Mouse (Mus musculus): ENCODE measurements around the gene Spire2.
"Not testable (repeated sequence)": the region's sequence is repeated elsewhere in the genome, so short reads cannot be mapped to it uniquely, and the experiment has no call there.

Gene Spire2

DNA sequence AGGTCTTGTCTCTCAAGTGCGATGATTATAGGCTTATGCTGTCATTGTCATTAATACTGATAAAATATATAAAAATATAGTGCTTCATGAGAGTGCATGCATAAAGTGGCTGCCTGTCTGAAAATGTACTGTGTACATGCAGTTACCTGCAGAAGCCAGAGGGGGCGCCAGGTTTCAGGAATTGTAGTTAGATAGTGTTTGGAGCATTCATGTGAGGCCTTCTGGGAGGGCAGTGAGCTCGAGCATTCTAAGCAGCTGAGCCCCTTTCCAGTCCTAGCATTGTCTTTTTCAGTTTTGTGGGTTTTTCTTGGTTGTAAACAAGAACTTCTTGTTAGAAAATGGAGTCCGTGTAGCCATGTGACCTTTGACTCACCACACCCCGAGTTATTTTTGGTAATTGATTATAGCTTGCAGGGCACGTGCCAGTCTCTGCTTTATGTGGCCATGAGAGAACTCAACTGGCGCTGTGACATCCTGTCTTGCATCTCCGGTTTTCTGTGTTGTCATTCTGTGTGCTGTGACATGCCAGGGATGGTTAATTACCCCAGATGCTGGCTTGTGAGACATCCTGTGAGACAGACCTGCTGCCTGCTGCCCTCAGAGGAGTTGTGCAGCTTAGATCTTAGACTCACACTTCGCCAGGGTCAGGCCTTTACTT is 52.5 kb downstream of the Spire2 start:
- no peak for DNase-seq (ENCODE audit: low spot score)

DNA sequence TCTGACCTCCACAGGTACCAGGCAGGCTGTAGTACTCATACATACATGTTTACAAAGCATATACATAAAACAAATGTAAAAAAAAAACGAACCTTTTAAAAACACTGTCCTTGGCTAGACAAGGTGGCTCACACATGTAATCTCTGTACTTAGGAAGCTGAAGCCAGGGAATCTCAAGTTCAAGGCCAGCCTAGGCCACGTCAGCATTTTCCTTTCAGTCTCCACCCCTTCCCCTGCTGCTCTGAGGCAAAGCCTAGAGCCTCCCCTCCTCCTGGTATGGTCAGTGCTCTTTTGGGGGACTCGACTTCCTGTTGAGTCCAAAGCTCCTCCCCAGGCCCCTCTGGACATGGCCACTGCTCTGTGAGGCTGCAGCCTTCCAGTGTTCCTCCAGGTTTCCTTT is 54.5 kb downstream of the Spire2 start:
- DNase-seq (ENCODE audit: low spot score), result no peak

DNA sequence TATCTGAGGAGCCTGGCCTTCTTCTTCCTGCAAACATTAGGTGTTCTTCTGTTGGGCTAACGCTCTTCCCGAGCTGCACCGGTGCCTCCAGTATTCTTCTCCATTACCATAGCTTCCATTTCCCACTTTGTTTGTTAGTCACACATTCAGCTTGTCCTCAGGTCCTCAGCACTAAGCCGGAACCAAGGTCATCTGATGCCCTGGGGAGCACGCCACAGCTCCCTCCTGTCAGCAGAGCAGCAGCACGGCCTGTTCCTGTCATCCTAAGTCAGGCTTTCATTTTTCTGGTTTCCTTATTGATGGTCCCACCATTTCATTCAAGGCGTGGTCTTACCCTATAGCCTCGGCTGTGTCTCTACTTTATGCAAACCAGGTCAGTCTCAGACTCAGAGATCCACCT is 55.3 kb downstream of the Spire2 start:
- DNase-seq (ENCODE audit: low spot score), result no peak

DNA sequence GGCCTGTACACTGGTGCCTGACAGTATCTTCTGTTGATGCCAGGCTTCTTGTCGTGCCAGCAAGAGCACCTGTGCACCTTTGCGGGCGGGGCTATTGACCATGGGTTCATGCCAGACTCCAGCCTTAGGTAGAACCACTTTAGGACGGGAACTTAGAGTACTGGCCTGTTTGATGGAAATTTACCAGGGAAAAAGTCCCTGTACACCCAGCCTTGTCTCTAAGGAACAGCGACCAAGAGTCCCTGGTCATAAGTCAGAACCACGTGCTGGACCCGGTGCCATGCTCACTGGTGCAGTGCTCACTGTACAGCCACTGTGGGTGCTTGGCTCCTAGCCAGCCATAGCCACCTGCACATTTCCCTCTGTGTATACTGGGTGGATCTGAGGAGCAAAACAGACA is 56.5 kb downstream of the Spire2 start:
- DNase-seq (ENCODE audit: low spot score), result no peak

GRCm38 (mm10) chr8:123398308-123398707 is 65.8 kb downstream of the Spire2 start:
- DNase-seq (ENCODE audit: low spot score), result no peak

DNA sequence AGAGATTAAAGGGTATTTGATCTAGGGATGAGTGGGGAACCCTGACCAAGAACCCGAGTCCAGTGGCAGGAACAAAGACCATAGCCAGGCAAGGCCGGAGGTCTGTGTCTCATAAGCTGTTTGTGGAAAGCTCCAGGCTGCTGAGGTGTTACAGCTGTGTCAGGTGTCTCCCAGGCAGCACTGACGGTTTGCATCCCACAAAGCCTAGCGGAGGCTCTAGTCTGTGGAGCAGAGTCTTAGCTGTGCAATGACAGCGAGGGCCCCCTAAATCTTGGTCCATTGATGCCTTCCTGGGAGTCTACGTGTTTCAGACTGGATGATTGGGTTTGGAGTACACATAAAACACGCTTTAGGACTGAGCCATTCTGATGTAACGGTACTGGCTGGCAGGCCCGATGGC is 69.4 kb downstream of the Spire2 start:
- DNase-seq (ENCODE audit: low spot score), result no peak

DNA sequence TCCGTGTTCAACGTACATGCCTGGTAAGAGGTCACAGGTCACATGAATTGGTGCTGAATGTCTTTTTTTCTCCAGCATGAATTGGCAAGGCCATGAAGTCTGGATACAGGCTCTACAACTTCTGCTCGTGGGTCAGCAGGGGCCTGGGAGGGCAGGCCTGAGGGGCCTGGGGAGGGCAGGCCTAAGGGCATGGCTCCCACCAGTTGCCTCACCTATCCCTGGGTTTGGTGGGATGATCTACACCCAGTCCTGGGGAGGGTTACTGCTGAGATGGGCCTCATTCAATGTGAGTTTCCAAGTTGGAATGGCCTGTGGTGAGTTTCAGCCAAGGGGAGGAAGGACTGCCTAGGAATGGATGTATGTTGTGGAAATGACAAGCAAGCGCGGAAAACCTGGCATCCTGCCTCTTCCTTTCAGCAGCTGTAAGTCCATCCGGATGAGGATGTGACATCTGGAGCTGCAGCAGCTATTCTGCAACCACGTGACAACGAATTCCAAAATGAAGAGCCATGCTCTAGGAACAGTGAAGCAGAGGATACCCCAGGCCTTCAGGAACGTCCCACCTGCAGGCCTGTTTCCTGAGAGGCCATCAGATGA is 70.3 kb downstream of the Spire2 start:
- DNase-seq (ENCODE audit: low spot score), result no peak

DNA sequence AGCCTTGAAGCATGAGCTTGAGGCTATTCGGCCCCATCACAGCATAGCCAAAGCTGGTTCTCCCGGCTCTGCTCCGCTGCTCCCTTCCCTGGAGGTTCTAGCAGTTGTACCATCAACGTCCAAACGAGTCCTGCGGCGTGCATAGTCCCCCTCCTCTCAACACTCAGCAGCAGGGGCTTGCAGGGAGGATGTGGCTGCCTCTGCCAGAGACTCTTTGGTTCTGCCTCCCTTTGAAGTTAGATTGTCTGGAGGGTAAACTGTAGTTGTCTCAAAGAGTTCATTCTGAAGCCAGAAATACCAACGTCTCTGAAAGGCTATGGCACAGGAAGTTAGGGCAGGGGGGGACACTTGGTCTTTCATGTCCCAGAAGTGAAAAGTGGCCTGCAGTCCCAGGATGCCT is 72.0 kb downstream of the Spire2 start:
- DNase-seq (ENCODE audit: low spot score), result no peak

- peak; percentile 33 for DNase-seq (ENCODE audit: low spot score)
Observed at GRCm38 (mm10) chr8:123406786-123407185, 74.3 kb downstream of the Spire2 start, which contains the start of gene Mc1r. TSS of gene Mc1r (plus strand) at chr8:123407107.

- no peak for DNase-seq (ENCODE audit: low spot score)
Observed at GRCm38 (mm10) chr8:123407612-123408011, 75.1 kb downstream of the Spire2 start.

GRCm38 (mm10) chr8:123408586-123409544 is 76.4 kb downstream of the Spire2 start:
- DNase-seq (ENCODE audit: low spot score), result no peak

GRCm38 (mm10) chr8:123410049-123410587 is 77.6 kb downstream of the Spire2 start:
- DNase-seq (ENCODE audit: low spot score), result peak; percentile 55

GRCm38 (mm10) chr8:123410788-123411187 is 78.3 kb downstream of the Spire2 start:
- no peak for DNase-seq (ENCODE audit: low spot score)

- no peak for DNase-seq (ENCODE audit: low spot score)
Observed at GRCm38 (mm10) chr8:123411246-123411645, 78.7 kb downstream of the Spire2 start, which contains the start of gene Tubb3. TSS of gene Tubb3 (plus strand) at chr8:123411424.

DNA sequence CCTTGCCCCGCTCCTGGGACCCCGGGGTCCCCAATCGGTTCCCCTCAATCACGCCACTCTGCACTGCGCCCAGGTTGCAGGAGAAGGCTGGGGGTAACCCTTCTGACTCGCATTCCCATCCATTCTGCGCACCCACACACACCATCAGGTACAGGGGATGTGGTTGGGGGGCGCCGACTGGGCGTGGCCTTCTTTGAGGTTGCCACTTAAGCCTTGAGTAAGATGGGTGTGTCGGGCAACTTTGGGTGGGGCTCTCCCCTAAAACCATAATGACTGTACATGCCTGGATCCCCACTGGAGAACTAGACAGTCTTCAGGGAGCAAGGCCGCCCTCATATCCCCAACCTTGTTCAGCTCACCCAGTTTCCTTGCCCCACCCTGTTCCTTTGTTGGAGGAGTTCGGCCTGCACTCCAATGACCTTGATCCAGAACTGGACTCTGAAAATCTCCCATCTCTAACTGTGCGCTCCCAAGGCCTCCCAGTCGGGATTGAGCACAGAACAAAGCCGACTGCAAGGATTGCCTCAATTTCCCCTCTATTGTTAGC is 79.3 kb downstream of the Spire2 start:
- DNase-seq (ENCODE audit: low spot score), result no peak

GRCm38 (mm10) chr8:123412560-123413170 is 80.2 kb downstream of the Spire2 start:
- DNase-seq (ENCODE audit: low spot score), result no peak

GRCm38 (mm10) chr8:123414255-123414654 is 81.7 kb downstream of the Spire2 start:
- no peak for DNase-seq (ENCODE audit: low spot score)

DNA sequence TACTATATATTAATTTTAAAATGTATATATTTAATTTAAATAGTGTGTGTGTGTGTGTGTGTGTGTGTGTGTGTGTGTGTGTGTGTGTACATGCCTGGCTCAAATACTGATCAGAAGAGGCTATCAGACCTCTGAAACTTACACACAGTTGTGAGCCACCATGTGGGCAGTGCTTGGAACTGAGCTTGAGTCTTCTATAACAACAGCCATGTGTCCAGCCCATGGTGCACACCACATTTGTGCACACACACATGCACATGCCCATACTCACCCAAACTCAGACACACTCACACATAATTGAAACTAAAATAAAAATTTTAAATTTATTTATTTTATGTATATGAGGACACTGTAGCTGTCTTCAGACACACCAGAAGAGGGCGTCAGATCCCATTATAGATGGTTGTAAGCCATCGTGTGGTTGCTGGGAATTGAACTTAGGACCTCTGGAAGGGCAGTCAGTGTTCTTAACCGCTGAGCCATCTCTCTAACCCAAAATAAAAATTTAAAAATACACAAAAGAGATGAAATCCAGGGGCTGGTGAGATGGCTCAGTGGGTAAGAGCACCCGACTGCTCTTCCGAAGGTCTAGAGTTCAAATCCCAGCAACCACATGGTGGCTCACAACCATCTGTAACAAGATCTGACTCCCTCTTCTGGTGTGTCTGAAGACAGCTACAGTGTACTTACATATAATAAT is 82.6 kb downstream of the Spire2 start:
- DNase-seq (ENCODE audit: low spot score), result not testable (repeated sequence)

- peak; percentile 22 for DNase-seq (ENCODE audit: low spot score)
Observed at GRCm38 (mm10) chr8:123415967-123416943, 83.7 kb downstream of the Spire2 start.

Measured in adipocyte (in vitro differentiated cells).